Mouse (Mus musculus): ENCODE results near the gene D11Wsu47e. TPM values are rescaled to one million over a fixed set of nuclear protein-coding genes. Genes with fewer than 3 reads are reported as not detected.
"Not testable (repeated sequence)": the region's sequence is repeated elsewhere in the genome, so short reads cannot be mapped to it uniquely, and the experiment has no call there.

Gene D11Wsu47e
- 10 to 100 TPM; 13.3 to 15.4 TPM for total RNA-seq (2021)
- long read RNA-seq, transcript D11Wsu47e-202 (5 exons, 2,062 nt) = major isoform, 5 of 10 reads
- long read RNA-seq, partial matches to known transcripts = 1 of 10 reads
- long read RNA-seq, other reads (novel, unspliced or antisense) = 4 of 10 reads

- peak; percentile 96 for DNase-seq (ENCODE audit: low spot score in 2 of 2)
These were observed at the start of gene D11Wsu47e, which contains the start of gene Fam104a for GRCm38 (mm10) chr11:113683957-113684706. Gene D11Wsu47e (plus strand): TSS chr11:113684412. Gene Fam104a (minus strand): TSS chr11:113684155.

- DNase-seq (ENCODE audit: low spot score in 2 of 2) = peak; percentile 58 to 62
These were observed 49.5 kb upstream of the D11Wsu47e start for GRCm38 (mm10) chr11:113634699-113635121.

GRCm38 (mm10) chr11:113638680-113639079, 45.5 kb upstream of the D11Wsu47e start:
- no peak for DNase-seq (ENCODE audit: low spot score in 2 of 2)

GRCm38 (mm10) chr11:113645181-113645580, 39.0 kb upstream of the D11Wsu47e start:
- DNase-seq (ENCODE audit: low spot score in 2 of 2) = no peak

- DNase-seq (ENCODE audit: low spot score in 2 of 2) = peak; percentile 89 to 91
These were observed 36.1 kb upstream of the D11Wsu47e start for GRCm38 (mm10) chr11:113648152-113648551.

- no peak for DNase-seq (ENCODE audit: low spot score in 2 of 2)
These were observed 35.4 kb upstream of the D11Wsu47e start, which contains the start of gene Cog1 for GRCm38 (mm10) chr11:113648690-113649352. Gene Cog1 (plus strand): TSS chr11:113649169.

GRCm38 (mm10) chr11:113649353-113650210, 34.6 kb upstream of the D11Wsu47e start, which contains the start of gene Slc39a11:
Gene Slc39a11 (minus strand): TSS chr11:113650079.
- DNase-seq (ENCODE audit: low spot score in 2 of 2) = peak; percentile 63 to 74

GRCm38 (mm10) chr11:113651206-113651906, 32.9 kb upstream of the D11Wsu47e start:
- DNase-seq (ENCODE audit: low spot score in 2 of 2) = peak in 1 of 2 experiments; percentile 32

- DNase-seq (ENCODE audit: low spot score in 2 of 2) = peak; percentile 69 to 74
These were observed 32.3 kb upstream of the D11Wsu47e start for GRCm38 (mm10) chr11:113651907-113652273.

- no peak for DNase-seq (ENCODE audit: low spot score in 2 of 2)
These were observed 31.7 kb upstream of the D11Wsu47e start for GRCm38 (mm10) chr11:113652516-113652915.

- no peak for DNase-seq (ENCODE audit: low spot score in 2 of 2)
These were observed 30.1 kb upstream of the D11Wsu47e start for GRCm38 (mm10) chr11:113654105-113654504.

GRCm38 (mm10) chr11:113654561-113655270, 29.5 kb upstream of the D11Wsu47e start:
- peak in 1 of 2 experiments; percentile 27 for DNase-seq (ENCODE audit: low spot score in 2 of 2)

- peak in 1 of 2 experiments; percentile 36 for DNase-seq (ENCODE audit: low spot score in 2 of 2)
These were observed 27.7 kb upstream of the D11Wsu47e start for GRCm38 (mm10) chr11:113656511-113656932.

- DNase-seq (ENCODE audit: low spot score in 2 of 2) = no peak
These were observed 27.0 kb upstream of the D11Wsu47e start for GRCm38 (mm10) chr11:113657221-113657620.

GRCm38 (mm10) chr11:113658319-113658718, 25.9 kb upstream of the D11Wsu47e start:
- no peak for DNase-seq (ENCODE audit: low spot score in 2 of 2)

- DNase-seq (ENCODE audit: low spot score in 2 of 2) = no peak
These were observed 25.4 kb upstream of the D11Wsu47e start for GRCm38 (mm10) chr11:113658763-113659162.

- not testable (repeated sequence) for DNase-seq (ENCODE audit: low spot score in 2 of 2)
These were observed 24.0 kb upstream of the D11Wsu47e start for GRCm38 (mm10) chr11:113660213-113660612.

GRCm38 (mm10) chr11:113660940-113661339, 23.3 kb upstream of the D11Wsu47e start:
- no peak for DNase-seq (ENCODE audit: low spot score in 2 of 2)

GRCm38 (mm10) chr11:113661835-113662351, 22.3 kb upstream of the D11Wsu47e start:
- DNase-seq (ENCODE audit: low spot score in 2 of 2) = no peak
